Mouse (Mus musculus) heart, embryonic 10.5 days (tissue): ENCODE results near the gene Dnaja4. TPM values are rescaled to one million over a fixed set of nuclear protein-coding genes. Genes with fewer than 3 reads are reported as not detected.

Source experiments
- microRNA-seq: library from miRNA; unstranded; fragments of <30 nt; microRNA quantifications from one replicate; pipeline ENCODE4, GENCODE M21; 2017
- polyA plus RNA-seq: library from polyadenylated mRNA; unstranded; fragments of >200 nt; fragmentation: Nextera tagmentation; extraction: Ambion mirVana; gene quantifications from 2 replicates; pipeline ENCODE4 v1.2.1, GENCODE M21; 2016

The Dnaja4 gene
- polyA plus RNA-seq, 1 experiment from 2014 or later: 9.7 TPM

Small RNAs within 50 kb of the gene (microRNA-seq; reads per million reads assigned to microRNA genes)
- gene Mir5710: not detected

Other genes with a start within 250 kb of the Dnaja4 start
- 6.4 TPM in 2 replicates for gene Dmxl2, start 197.2 kb upstream of the Dnaja4 start, polyA plus RNA-seq
- not detected in 2 replicates for gene Sh2d7, start 159.9 kb upstream of the Dnaja4 start, polyA plus RNA-seq
- gene Cib2, start 138.7 kb upstream of the Dnaja4 start, polyA plus RNA-seq: 2.9 and 5.5 TPM in 2 replicates
- gene Idh3a, start 112.5 kb upstream of the Dnaja4 start, polyA plus RNA-seq: 348 and 488 TPM in 2 replicates
- gene Acsbg1, start 37.0 kb upstream of the Dnaja4 start, polyA plus RNA-seq: 0.27 and 0.48 TPM in 2 replicates
- 130 and 151 TPM in 2 replicates for gene Wdr61, start 35.6 kb downstream of the Dnaja4 start, polyA plus RNA-seq
- gene Crabp1, start 65.9 kb downstream of the Dnaja4 start, polyA plus RNA-seq: 63.7 and 204 TPM in 2 replicates
- 31.0 and 31.2 TPM in 2 replicates for gene Ireb2, start 164.9 kb downstream of the Dnaja4 start, polyA plus RNA-seq
- gene Hykk, start 218.4 kb downstream of the Dnaja4 start, polyA plus RNA-seq: 3.3 and 3.6 TPM in 2 replicates